Mouse (Mus musculus): ENCODE data around the gene Perm1.

Gene Perm1

GRCm38 (mm10) chr4:156200623-156201475 lies 14.8 kb upstream of the Perm1 start, which contains the start of gene Isg15:
Gene Isg15, minus strand, starts transcription at chr4:156200818.
- in situ Hi-C loops (cut with MboI; ENCODE audit: low sequenced_read_pairs), result no loop called here

DNA sequence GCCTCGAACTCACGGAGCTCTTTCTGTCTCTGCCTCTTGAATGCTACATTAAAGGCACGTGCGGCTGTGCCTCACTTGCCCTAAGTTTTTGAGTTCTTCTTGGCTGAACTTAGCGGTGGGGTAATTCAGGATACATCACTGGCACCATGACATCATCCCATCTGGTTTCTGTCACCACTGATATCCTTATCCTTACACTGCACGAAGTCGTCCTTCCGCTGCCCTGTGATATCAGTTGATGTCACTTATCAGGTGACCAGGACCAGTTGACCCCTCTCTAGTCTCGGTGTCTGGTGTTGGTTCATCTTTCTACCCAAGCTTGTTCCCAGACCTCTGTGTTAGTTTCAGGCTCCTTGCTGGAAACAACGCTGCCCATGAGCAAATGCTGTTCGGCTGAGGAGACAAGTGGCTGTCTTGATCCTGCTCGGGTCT lies 13.2 kb upstream of the Perm1 start:
- in situ Hi-C loops (cut with MboI; ENCODE audit: low sequenced_read_pairs), result no loop called here

GRCm38 (mm10) chr4:156203001-156203412 lies 12.7 kb upstream of the Perm1 start, which contains the start of gene AW011738:
Gene AW011738, plus strand, starts transcription at chr4:156203304.
- in situ Hi-C loops (cut with MboI; ENCODE audit: low sequenced_read_pairs), result no loop called here

GRCm38 (mm10) chr4:156203413-156204131 lies 12.1 kb upstream of the Perm1 start:
- in situ Hi-C loops (cut with MboI; ENCODE audit: low sequenced_read_pairs), result no loop called here

DNA sequence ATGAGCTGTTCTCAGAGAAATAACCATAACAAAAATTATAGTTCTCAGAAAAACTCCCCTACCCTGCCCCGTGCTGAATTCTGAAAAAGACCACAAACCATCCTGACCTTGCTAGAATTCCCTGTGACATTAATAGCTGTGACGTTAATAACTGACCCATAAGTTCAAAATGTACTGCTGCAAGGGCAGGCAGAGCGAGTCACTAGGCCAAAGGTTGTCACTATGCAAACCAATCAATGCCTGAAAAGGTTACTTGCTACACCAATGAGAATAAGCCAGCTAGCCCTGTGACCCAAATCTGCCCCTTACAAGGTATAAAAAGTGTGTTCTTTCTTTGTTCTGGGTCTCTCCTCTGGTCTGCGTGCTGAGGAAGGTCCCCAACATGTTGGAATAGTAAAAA lies 6.8 kb upstream of the Perm1 start:
- in situ Hi-C loops (cut with MboI; ENCODE audit: low sequenced_read_pairs), result no loop called here

GRCm38 (mm10) chr4:156209963-156210635 lies 5.6 kb upstream of the Perm1 start:
- in situ Hi-C loops (cut with MboI; ENCODE audit: low sequenced_read_pairs), result no loop called here

DNA sequence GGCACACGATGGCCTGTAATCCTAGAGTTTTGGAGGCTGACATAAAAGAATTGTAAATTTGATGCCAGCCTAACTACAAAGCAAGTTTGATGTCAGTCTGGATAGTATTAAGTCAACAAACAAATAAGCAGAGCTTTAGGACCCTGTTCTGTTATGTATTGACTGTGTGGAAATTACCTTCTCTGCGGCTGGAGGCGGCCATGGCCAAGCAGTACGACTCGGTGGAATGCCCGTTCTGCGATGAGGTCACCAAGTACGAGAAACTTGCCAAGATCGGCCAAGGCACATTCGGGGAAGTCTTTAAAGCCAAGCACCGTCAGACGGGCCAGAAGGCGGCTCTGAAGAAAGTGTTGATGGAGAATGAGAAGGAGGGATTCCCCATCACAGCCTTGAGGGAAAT lies 2.5 kb upstream of the Perm1 start:
- in situ Hi-C loops (cut with MboI; ENCODE audit: low sequenced_read_pairs), result no loop called here

GRCm38 (mm10) chr4:156216196-156216595 lies 528 bp downstream of the Perm1 start:
- in situ Hi-C loops (cut with MboI; ENCODE audit: low sequenced_read_pairs), result no loop called here

- in situ Hi-C loops (cut with MboI; ENCODE audit: low sequenced_read_pairs), result no loop called here
Measured at GRCm38 (mm10) chr4:156217022-156217669, 1.5 kb downstream of the Perm1 start.

- in situ Hi-C loops (cut with MboI; ENCODE audit: low sequenced_read_pairs), result no loop called here
Measured at GRCm38 (mm10) chr4:156217838-156218237, 2.2 kb downstream of the Perm1 start.

DNA sequence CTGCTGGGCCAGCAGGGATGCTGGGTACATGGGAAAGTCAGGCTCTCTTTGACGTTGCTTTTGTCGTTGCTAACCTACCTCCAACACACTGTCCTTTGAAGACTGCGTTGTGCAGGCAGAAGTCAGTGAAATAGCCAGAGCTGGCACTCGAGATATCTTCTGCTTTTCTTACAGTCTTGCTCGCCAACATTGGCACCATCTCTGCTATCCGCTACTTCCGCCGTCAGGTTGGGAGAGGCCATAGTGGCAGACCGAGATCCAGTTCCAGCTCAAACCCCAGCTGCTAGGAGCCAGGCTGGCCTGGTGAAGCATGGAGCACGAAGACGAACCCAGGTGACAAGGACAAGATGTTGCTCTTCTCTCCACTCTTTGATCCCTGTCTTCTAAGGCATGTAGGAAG lies 4.3 kb downstream of the Perm1 start:
- in situ Hi-C loops (cut with MboI; ENCODE audit: low sequenced_read_pairs), result no loop called here

DNA sequence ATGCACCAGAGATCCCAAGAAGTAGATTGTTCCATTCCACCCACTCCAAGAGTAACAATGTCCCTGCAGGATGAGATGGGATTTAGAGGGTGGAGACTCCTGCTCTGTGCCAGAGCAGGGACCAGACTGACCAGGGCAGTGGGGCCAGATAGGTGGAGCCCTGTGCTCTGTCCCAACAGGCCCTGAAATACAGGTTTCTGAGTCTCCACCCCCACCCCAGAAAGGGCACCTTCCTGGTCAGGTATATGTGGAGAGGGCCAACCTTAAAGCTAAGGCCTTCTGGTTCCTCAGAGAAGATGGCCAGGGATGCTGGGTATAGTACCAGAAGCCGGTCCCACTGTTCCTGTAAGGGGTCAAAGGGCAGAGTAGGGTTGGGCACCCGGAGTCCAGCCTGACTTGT lies 8.6 kb downstream of the Perm1 start:
- in situ Hi-C loops (cut with MboI; ENCODE audit: low sequenced_read_pairs), result no loop called here

DNA sequence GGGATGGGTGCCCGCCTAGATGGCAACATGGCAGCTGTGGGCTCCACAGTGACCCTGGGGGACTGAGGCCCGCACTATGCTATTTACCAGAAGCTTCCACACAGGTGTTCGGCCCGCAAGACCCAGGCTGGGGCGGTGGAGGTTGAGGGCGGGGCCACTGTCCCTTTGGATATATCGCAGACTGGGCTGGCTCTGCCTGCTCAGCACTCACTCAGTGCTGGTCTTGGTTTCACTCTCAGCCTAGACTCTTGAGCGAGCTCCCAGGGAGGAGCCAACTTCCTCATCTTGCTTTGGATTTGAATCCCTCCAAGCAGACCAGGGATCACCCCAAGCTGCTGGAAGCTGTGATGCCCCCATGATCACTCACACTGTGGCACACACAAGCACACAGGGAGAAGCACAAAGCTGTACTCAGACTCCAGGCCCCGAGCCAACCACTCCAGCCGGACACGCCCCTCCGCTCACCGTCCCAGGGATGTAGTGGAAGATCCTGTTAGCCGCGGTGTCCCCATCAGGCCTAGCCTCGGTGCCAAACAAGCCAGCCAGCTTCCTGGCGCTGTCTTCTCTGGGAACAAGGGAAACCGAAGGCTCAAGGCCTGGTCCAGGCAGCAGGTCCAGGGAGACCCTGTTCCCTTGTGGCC lies 12.2 kb downstream of the Perm1 start:
- in situ Hi-C loops (cut with MboI; ENCODE audit: low sequenced_read_pairs), result no loop called here

- in situ Hi-C loops (cut with MboI; ENCODE audit: low sequenced_read_pairs), result no loop called here
Measured at GRCm38 (mm10) chr4:156228393-156229024, 12.8 kb downstream of the Perm1 start.

- in situ Hi-C loops (cut with MboI; ENCODE audit: low sequenced_read_pairs), result no loop called here
Measured at GRCm38 (mm10) chr4:156234021-156234501, 18.4 kb downstream of the Perm1 start.

DNA sequence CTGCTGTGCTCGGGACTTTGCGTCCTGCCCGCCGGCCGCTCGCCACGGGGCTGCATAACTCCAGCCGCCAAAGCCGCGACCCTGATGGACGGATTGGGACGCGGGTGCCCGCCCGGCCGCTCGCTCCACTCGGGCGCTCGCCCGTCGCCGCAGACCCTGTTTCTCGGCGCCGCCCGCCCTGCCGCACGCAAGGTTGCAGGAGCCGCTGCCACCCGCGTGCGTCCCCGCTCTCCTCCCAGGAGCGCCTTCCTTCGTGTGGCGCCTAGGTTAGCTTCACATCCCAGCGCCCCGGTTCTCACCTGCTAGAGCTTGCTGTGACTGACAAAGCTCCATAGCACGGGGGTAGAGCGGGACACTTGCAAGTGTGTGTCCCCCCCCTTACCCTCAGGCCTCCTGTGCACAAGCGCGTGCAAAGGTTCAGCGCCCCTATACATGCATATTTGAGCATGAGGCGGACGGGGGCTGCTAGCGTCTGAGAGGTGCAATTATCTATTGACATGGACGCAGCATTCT lies 19.1 kb downstream of the Perm1 start, which contains the start of gene Plekhn1:
Plekhn1 (minus strand) TSS at position 157 of the 513 bp plus-strand sequence.
- in situ Hi-C loops (cut with MboI; ENCODE audit: low sequenced_read_pairs), result no loop called here

- in situ Hi-C loops (cut with MboI; ENCODE audit: low sequenced_read_pairs), result no loop called here
Measured at GRCm38 (mm10) chr4:156235360-156235770, 19.7 kb downstream of the Perm1 start.

- in situ Hi-C loops (cut with MboI; ENCODE audit: low sequenced_read_pairs), result no loop called here
Measured at GRCm38 (mm10) chr4:156235808-156236533, 20.3 kb downstream of the Perm1 start, which contains the start of gene Noc2l. Gene Noc2l, plus strand, starts transcription at chr4:156236010.

Data from CH12F3 (cell line).